Mouse (Mus musculus) liver (tissue): ENCODE results near the gene Gatd1.

ENCODE experiments used
- DNase-seq: peaks from one replicate; pipeline ENCODE4 v3.0.0-alpha.2; 2020; ENCODE audit warnings: mixed read lengths

The Gatd1 gene

GRCm38 (mm10) chr7:141441460-141441859 lies 27.5 kb upstream of the Gatd1 start:
- DNase-seq: no peak

DNA sequence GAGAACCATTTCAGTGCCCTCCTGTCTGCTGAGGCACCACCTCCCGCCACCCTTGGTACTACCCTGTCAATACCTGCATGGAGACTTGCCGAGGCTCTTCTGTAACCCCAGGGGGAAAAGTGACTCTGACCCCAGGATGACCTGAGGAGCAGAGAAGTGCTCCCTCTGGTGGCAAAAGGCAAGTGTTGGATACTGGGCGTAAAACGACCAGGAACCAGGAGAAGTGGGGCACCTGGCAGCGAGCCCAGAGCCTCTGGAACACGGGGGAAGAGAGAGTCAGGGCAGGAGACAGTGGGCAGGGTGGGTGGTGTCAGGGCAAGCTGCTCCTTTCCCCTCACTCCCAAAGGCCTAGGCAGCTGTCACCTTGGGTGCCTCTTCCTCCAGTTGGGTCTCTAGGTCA lies 26.7 kb upstream of the Gatd1 start:
- DNase-seq: peak; percentile 48

GRCm38 (mm10) chr7:141439811-141440210 lies 25.9 kb upstream of the Gatd1 start:
- DNase-seq: no peak

GRCm38 (mm10) chr7:141439140-141439679 lies 25.3 kb upstream of the Gatd1 start:
- DNase-seq: no peak

- no peak for DNase-seq
Measured at GRCm38 (mm10) chr7:141438201-141438968, 24.4 kb upstream of the Gatd1 start.

GRCm38 (mm10) chr7:141437178-141438120 lies 23.5 kb upstream of the Gatd1 start, which contains the start of gene Slc25a22:
Gene Slc25a22, minus strand, starts transcription at chr7:141437892.
- DNase-seq: peak; percentile 82

GRCm38 (mm10) chr7:141436523-141436892 lies 22.6 kb upstream of the Gatd1 start:
- no peak for DNase-seq

- DNase-seq: no peak
Measured at GRCm38 (mm10) chr7:141435856-141436522, 22.1 kb upstream of the Gatd1 start.

- peak; percentile 87 for DNase-seq
Measured at GRCm38 (mm10) chr7:141435129-141435855, 21.4 kb upstream of the Gatd1 start.

DNA sequence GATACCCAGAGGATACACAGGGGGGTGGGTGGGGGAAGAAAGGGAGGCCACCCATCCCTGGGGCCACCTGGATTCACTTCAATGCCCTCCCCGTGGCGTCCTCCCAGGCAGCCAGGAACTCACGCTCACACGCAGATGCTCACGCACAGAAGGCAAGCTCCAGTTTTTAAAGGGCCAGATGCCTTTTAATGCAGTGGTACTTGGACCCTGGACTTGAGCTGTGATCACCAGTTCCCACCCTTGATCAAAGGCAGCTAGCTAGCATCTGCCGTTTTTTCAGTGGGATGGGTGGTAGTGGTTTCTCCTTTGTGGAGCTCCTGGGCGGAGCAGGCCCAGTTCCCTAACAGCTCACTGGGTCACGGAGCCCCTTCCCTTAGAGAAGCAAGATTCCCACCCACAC lies 20.5 kb upstream of the Gatd1 start:
- DNase-seq: no peak

DNA sequence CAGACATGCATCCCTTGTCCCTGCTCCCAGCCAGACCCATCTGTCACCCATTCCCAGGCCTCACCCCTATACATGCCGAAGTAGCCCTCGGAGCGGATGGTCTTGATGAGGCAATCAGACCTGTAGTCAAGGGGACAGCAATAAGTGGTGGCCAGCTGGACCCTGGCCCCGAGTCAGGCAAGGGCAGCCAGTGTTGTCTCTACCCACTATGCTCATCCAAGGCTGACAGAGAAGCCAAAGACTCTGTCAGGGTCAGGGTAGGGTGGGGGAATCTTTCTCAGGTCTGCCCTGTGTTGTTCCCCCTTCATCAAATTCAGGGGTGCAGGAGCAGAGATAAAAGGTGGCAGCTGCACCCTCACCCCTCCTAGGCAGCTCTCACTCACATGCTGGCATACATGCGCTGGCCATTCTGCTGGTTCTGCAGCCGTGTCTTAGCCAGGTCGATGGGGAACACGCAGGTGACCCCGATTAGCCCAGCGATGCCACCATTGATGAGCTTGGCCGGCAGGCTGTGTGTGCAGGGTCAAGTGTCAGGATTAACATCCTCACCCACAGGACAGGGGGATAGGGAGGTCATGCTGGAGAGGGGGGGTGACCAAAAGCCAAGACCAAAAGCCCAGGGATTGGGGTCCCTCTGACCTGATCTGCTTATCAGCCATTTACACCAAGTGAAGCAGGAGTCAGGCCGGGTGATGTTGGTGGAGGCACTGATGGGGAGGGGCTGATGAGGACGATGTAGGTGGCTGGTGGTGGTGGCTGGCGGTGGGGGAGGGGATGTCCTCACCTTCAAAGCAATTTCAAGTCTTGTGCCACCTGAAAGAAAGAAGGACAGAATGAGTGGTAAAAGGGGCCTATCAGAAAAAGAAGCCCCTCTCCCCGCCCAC lies 19.8 kb upstream of the Gatd1 start:
- DNase-seq: no peak

DNA sequence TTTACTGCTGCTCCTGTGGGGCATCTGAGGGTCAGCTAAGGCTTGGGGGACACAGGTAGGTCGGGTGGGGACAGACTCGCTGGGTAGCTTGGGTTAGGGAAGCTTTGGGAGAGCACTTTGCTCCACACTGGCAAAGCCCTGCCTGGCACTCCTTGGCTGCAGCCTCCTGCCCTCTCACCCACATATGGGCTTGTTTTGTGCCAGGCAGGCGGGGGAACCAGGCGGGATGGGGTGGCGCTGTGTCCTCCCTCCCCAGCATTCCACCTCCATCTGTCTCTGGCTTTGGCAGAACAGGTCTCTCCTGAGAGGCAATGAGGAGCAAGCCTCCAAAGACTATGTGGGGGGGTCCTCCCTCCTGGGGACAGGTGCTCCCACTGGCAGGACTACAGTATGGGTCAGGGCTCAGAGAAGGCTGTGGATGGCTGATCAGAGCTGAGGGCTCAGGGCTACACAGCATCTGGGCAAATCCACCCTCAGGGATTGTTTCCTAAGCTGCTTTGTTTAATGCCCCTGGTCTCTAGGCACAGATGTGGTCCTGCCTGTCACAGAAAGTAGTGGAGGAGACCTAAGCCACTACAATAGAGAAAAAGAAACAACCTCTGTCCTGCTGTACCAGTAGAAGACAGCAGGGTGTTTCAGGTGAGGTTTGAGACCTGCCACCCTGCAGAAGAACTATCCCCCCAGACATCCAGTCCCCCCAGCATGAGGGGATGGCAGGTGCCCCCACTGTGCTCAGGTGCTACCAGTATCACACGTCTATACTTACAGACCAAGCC lies 19.0 kb upstream of the Gatd1 start:
- DNase-seq: no peak

GRCm38 (mm10) chr7:141432186-141432611 lies 18.3 kb upstream of the Gatd1 start:
- DNase-seq: no peak

DNA sequence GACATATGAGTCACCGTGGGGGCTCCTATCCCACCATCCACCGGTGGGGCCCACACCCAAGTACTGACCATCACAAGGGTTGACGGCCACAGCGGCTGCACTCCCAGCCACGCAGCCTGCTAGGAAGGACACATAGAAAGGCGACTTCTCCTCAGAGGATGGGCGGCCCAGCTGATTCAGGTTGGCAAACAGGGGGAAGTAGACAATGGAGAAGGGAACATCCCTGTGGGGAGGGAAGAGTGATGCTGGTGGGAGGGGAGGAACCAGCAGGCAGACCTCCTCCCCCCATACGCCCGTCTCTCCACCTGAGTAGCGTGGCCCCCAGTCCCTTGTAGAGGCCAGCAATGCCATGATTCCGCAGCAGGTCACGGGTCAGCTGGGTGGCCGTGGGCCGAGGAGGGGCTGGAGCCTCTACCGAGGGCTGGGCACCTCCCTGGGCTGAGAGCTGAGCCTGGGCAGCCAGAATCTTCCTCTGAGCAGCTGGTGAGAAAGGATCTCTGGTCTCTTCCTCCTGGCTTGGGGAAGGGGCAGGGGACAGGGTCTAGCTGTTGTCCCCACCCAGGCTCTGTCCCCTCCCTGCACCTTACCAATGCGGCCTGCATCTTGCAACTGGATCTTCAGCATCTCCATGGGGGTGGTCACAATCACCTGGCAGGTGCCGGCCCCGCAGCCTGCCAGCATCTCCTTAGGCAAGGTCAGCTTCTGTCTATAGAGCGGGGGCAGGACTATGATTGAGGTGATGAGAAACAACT lies 17.7 kb upstream of the Gatd1 start:
- no peak for DNase-seq

GRCm38 (mm10) chr7:141430585-141431240 lies 16.8 kb upstream of the Gatd1 start:
- DNase-seq: no peak

DNA sequence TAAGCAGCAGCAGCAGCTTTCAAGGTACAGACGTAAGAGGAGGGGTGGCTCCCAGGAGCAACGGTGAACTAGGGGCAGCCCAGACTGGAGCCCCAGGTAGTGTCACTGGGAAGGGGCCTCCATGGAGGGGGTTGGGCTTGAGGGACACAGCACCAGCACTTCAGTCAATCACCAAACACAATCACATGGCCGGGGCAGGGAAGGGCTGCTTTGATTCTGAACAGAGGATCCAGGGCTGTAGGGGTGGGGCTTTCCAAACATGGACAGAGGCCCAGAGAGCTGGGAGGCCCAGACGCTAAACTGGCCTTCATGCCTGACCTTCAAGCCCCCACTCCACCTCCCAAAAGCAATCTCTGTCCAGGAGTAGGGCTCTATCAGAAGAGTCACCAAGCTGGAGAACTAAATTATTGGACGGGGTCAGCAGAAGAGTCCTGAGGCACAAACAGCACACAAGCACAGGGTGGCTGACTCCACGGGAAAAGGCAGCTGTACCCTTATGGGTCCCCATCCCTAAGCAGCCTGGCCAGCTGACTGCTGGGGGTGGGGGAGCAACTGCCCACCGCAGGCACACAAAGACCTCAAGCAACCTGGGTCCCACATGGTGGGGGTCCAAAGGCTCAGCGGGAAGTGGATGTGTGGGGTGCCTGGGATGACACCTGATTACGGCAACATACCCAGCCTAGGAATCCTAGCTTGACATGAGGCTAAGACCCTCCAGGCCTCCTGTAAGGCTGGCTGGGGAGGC lies 16.1 kb upstream of the Gatd1 start:
- DNase-seq: no peak

- DNase-seq: peak; percentile 63
Measured at GRCm38 (mm10) chr7:141429310-141429709, 15.4 kb upstream of the Gatd1 start, which contains the start of gene Cend1. Gene Cend1, minus strand, starts transcription at chr7:141429491.

DNA sequence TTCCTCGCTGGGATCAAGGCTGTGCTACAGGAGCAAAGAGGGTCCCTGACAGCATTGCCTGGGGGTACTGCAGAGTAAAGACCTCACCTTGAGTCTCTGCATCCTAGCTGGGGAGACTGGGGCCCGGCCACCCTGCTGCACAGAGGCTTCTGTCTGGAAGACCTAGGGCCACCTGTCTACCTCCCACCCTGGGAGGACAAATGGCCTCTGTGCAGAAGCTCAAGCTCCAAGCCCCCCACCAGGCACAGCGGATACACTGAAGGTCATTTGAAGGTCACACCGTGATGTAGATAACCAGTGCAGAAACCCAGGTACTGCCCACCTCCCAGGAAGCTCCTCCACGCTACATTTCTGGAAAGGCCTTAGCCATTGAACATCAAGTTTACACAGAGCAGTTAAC lies 14.8 kb upstream of the Gatd1 start:
- DNase-seq: no peak
